Mouse (Mus musculus) olfactory bulb, adult 2 months (tissue): Measurements from ENCODE around the gene Wdr75.

Source experiments
- CTCF ChIP-seq: fragments of 200-500 bp; IDR thresholded peaks from 2 replicates; pipeline ENCODE4 v1.5.1; 2012; ENCODE audit warnings: low read depth, mild to moderate bottlenecking, low read length, moderate library complexity; ENCODE audit not compliant: insufficient read depth
- POLR2A ChIP-seq: fragments of 200-500 bp; IDR thresholded peaks from 2 replicates; pipeline ENCODE4 v1.6.1; 2012; ENCODE audit warnings: mild to moderate bottlenecking, low read depth, low read length, moderate library complexity; ENCODE audit not compliant: insufficient read depth

DNA sequence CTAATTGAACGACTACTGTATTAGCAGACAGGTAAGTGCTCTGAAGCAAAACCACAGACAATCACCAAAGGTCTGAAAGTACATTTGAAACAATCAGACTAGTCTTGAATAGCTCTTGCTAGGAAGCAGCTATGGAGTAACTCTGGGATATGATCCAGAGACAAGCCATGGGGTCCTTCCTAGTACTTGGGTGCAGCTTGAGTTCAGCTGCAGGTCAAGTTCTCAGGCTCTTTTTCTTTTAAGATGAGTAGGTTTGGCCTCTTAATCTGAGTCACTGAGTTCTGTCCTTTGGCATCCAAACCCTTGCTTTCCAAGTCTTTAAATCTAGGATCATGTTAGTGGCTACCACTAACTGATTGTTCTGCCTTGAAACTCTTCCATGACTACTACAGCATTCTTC is 37.0 kb upstream of the Wdr75 start:
- TF ChIP-seq CTCF = no peak
- no peak for TF ChIP-seq POLR2A
